Mouse (Mus musculus) gastrocnemius, postnatal 36 days (tissue): ENCODE data around the gene Tas2r107. TPM values are rescaled to one million over a fixed set of nuclear protein-coding genes. Genes with fewer than 3 reads are reported as not detected.
"Not testable (repeated sequence)": the region's sequence is repeated elsewhere in the genome, so short reads cannot be mapped to it uniquely, and the experiment has no call there.

ENCODE experiments used
- DNase-seq, 2 experiments: peaks; one replicate each; pipeline ENCODE4 v3.0.0; 2022
- intact Hi-C: fragments of 180-260 bp; cut with DNase I; formaldehyde crosslinking; loops from one replicate; pipeline ENCODE4 v1.15.1; 2025
- long read RNA-seq, 2 experiments: library from polyadenylated mRNA; stranded (forward); transcript quantifications; one replicate each; pipeline ENCODE4 v2.0.0; 2021
- total RNA-seq, 2 experiments: library from RNA; stranded (reverse); gene quantifications; 2 replicates each; pipeline ENCODE4 v1.2.3; 2021

The Tas2r107 gene
- total RNA-seq, result not detected
- long read RNA-seq, experiment 1, result 0 reads
- long read RNA-seq, experiment 2, result 0 reads

DNA sequence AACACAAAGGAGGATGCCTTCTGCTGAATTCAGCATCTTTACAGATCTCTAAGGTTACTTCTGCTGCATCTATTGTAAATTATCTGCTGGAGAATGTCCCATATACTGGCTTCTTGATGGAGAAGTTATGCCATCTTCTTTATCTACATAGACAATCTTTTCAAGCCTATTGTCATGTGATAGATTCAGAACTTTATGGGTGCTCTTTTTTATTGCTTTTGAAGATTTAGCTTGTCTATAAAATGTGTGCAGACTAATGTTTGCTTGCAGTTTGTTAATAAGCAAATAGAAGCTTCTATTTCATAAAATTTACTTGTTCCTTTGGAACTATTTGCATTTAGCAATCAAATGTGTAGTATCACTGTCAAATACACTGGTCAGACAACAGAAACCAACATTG lies at the start of gene Tas2r107:
Gene Tas2r107, minus strand, starts transcription at position 101 of the 400 bp plus-strand sequence.
- DNase-seq, result no peak
- intact Hi-C loops, result no loop called here

DNA sequence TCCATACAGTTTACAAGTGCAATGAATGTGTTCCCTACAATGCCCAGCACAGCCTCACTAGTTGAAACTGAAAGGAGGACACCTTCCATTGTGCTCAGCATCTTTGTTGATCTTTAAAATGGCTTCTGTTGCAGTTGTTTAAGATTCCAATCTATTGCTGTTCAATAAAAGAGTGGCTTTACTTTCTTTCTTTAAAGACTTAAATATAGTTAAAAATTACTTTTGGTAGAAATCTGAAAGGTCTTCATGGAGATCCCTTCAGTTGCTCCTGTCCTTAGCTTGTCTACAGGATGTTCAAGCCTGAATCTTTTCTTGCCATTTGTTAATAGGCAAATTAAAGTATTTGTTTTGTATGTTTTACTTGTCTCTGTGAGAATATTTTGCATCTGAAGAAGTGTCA lies 30.0 kb upstream of the Tas2r107 start, which contains the start of gene Tas2r114:
Gene Tas2r114, minus strand, starts transcription at position 101 of the 400 bp plus-strand sequence.
- DNase-seq, result no peak
- intact Hi-C loops, result no loop called here

DNA sequence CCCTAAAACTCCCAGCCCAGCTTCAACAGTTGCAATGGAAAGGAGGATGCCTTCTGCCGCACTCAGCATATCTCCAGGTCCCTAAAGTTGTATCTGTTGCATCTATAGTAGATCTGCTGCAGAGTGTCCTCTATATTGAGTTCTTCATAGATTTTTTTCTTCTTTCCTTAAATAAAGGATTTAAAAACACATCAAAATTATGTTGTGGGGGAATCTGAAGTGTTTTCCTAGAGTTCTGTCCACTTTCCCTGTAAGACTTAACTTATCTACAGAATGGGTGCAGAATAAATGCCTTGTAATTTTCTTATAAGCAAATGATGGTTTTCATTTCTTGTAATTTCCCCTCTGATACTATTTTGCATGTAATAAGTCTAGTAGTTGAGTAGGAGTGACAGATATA lies 27.4 kb upstream of the Tas2r107 start, which contains the start of gene Tas2r105:
Gene Tas2r105, minus strand, starts transcription at position 101 of the 400 bp plus-strand sequence.
- intact Hi-C loops, result no loop called here

DNA sequence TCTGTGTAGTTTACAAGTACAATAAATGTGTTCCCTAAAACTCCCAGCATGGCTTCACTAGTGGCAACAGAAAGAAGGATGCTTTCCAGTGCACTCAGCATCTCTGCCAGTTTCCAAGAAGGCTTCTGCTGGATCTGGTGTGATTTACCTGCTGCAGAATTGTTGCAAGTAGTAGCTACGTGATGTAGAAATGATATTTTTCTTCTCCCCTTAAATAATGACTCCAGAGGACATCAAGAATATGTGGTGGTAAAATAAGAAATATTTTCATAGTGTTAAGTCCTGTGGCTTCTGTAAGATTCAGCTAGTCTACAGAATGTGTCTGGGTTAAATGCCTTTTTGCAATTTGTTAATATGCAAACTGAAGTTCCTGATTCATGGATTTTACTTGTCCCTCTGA lies 25.7 kb upstream of the Tas2r107 start, which contains the start of gene Tas2r104:
Gene Tas2r104, minus strand, starts transcription at position 101 of the 400 bp plus-strand sequence.
- intact Hi-C loops, result no loop called here
- no peak for DNase-seq

More for the DNA sequence above, 27.4 kb upstream of the Tas2r107 start, which contains the start of gene Tas2r105:
- no peak for DNase-seq

DNA sequence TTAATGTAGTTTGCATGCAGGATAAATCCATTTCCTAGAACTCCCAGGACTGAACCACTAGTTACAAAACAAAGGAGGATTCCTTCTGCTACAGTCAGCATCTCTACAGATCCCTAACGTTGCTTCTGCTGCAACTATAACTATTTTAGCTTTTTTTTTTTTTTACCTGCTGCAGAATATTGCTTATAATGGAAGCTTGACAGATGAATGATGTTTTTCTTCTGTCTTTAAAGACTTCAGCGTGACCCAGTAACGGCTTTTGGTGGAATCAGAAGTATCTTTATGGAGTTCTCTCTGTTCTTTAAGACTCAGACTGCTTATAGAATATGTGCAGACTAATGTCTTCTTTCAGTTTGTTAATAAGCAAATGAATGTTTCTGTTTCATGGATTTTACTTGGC lies 18.8 kb upstream of the Tas2r107 start, which contains the start of gene Tas2r106:
Gene Tas2r106, minus strand, starts transcription at position 101 of the 400 bp plus-strand sequence.
- intact Hi-C loops, result no loop called here
- DNase-seq, result no peak

DNA sequence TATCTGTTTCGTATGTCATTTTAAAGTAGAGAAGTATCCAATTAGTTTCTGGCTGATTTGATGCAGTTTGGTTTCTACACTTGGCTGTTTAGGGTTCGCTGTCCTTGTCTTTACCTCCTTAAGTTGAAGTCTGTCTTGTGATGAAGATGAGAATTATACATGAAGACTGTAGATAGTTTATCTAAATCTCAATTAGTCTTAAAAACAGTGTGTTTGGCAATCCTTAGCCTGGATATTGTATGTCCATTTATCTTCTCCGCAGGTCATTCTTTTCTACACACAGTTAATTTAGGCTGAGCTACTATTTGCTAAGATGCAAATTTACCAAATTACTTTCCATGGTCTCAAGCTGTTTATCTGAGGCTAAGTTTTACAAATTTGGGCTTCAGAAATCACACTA lies 29.1 kb downstream of the Tas2r107 start, which contains the start of gene Tas2r130:
Gene Tas2r130, minus strand, starts transcription at position 101 of the 400 bp plus-strand sequence.
- intact Hi-C loops, result no loop called here

DNA sequence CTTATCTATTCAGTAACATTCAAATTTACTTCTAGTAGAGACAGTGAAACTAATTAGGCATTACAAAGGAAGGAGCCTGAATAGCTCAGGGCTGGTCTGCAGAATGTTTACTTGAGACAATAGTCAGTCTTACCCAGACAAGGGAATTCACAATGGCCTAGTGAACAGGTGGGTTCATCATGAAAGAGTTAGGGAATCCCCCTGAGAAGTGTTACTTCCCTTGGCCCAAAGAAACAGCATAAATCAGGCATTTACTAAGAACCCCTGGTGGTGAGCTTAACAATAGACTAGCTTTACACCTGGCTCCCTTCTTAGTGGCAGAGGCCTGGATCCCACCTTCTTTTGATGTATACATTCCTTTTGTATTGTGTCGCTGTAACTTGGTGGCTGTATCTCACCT lies 50.0 kb downstream of the Tas2r107 start:
- intact Hi-C loops, DNase-seq: not testable (repeated sequence)

More for the DNA sequence above, 29.1 kb downstream of the Tas2r107 start, which contains the start of gene Tas2r130:
- no peak for DNase-seq

Other genes with a start within 250 kb of the Tas2r107 start
- gene 5430401F13Rik, start 173.7 kb downstream of the Tas2r107 start, total RNA-seq, result not detected
- gene Gm6619, start 173.7 kb downstream of the Tas2r107 start, total RNA-seq, result not detected
- gene Tas2r130, start 29.2 kb downstream of the Tas2r107 start, total RNA-seq, result not detected
- not detected for gene Tas2r106, start 18.7 kb upstream of the Tas2r107 start, total RNA-seq
- gene Tas2r104, start 25.6 kb upstream of the Tas2r107 start, total RNA-seq, result not detected
- not detected for gene Tas2r105, start 27.3 kb upstream of the Tas2r107 start, total RNA-seq
- not detected for gene Tas2r114, start 29.9 kb upstream of the Tas2r107 start, total RNA-seq